Mouse (Mus musculus): Measurements from ENCODE around the gene Card19. TPM values are rescaled to one million over a fixed set of nuclear protein-coding genes. Genes with fewer than 3 reads are reported as not detected.

The Card19 gene
- polyA plus RNA-seq, 1 experiment from 2014 or later: 82.2 TPM

DNA sequence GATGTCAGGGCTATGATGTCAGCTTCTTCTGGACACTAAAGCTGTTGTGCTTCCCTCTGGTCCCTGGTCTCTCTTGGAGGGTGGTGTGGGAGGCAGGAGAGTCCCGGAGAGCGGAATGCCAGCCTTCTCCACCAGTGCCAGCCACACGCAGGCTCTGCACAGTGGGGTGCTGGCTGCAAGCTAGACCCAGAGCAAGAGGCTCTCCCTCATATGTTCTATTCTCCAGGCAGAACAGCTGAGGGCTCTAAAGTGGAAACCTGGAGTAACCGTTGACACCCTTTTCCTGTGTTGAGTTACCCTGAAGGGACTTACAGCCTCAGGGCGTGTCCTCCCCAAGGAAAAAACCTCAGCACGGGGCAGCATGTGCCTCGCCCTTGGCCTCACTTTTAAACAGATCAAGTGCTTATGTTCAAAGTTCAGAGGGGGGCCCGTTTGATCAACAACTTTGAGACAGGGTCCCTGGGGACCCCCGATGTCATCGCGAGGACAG lies 29.0 kb downstream of the Card19 start:
- 15% methylated on average over 11 of the region's 11 CpGs for WGBS
- H3K4me1 ChIP-seq: peaks cover 42% of the 10 kb centered on the region
- peak overlapping the region; percentile 97 for H3K4me2 ChIP-seq (replicated peaks)
- peak overlapping the region; percentile 63 for H3K27ac ChIP-seq (replicated peaks)
- peak overlapping the region; percentile 85 for H3K4me3 ChIP-seq (replicated peaks)
- no peak overlapping the region for H3K9ac ChIP-seq
- no peaks in the 10 kb centered on the region for H3K9me3 ChIP-seq (replicated peaks)
- ATAC-seq (ENCODE audit: insufficient number of reproducible peaks, low FRiP score, low TSS enrichment, low read depth): peak; percentile 31; the same call in 1 of the 2 replicates
- H3K36me3 ChIP-seq: no peaks in the 10 kb centered on the region
- no peaks in the 10 kb centered on the region for H3K27me3 ChIP-seq

DNA sequence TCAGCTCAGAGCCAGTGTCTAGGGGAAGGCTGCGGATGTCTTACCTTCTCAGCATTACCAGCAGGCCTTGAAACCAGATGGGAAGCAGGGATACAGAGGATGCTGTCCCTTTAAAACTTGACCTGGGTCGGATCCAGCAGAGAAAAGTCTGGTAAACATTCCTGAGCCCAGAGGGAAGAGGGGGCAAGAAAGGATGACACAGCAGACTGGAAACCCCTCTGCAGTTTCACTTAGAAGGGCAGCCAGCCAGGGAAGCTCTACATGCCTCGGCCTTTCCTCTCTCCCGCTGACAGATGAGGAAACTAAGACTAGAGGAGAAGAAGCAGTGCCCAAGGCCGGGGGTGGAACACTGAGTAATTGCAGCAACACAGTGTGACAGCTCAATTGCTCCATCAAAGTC lies 32.2 kb downstream of the Card19 start:
- no peak overlapping the region for H3K27ac ChIP-seq (replicated peaks)
- no peak overlapping the region for H3K4me2 ChIP-seq (replicated peaks)
- no peaks in the 10 kb centered on the region for H3K27me3 ChIP-seq
- H3K9ac ChIP-seq: no peak overlapping the region
- ATAC-seq (ENCODE audit: insufficient number of reproducible peaks, low FRiP score, low TSS enrichment, low read depth): no peak
- WGBS: 33% methylated on average over 5 of the region's 5 CpGs
- no peaks in the 10 kb centered on the region for H3K9me3 ChIP-seq (replicated peaks)
- no peaks in the 10 kb centered on the region for H3K36me3 ChIP-seq
- peaks cover 26% of the 10 kb centered on the region for H3K4me1 ChIP-seq
- no peak overlapping the region for H3K4me3 ChIP-seq (replicated peaks)

DNA sequence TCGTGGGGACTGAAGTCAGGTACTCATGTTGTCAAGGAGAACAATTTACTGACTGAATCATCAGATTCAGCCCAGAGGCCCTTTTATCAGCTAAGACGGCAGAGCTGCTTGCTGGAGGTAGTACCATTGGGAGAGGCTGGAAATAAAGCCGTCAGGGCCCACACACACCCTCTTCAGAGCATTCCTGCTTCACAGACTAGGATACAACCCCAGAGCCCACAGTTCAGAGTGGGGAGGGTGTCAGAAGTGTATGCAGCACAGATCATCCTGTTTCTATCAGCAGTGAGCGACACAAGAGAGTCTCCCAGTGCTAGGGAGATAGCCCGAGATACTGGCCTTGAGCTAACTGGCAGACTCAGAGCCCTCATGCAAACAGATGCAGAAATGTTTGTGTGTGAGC lies 32.7 kb downstream of the Card19 start:
- H3K9me3 ChIP-seq (replicated peaks): no peaks in the 10 kb centered on the region
- 49% methylated on average over 5 of the region's 5 CpGs for WGBS
- peaks cover 24% of the 10 kb centered on the region for H3K4me1 ChIP-seq
- no peak overlapping the region for H3K4me3 ChIP-seq (replicated peaks)
- H3K36me3 ChIP-seq: no peaks in the 10 kb centered on the region
- ATAC-seq (ENCODE audit: insufficient number of reproducible peaks, low FRiP score, low TSS enrichment, low read depth): no peak
- no peaks in the 10 kb centered on the region for H3K27me3 ChIP-seq
- no peak overlapping the region for H3K9ac ChIP-seq
- H3K27ac ChIP-seq (replicated peaks): no peak overlapping the region
- no peak overlapping the region for H3K4me2 ChIP-seq (replicated peaks)

DNA sequence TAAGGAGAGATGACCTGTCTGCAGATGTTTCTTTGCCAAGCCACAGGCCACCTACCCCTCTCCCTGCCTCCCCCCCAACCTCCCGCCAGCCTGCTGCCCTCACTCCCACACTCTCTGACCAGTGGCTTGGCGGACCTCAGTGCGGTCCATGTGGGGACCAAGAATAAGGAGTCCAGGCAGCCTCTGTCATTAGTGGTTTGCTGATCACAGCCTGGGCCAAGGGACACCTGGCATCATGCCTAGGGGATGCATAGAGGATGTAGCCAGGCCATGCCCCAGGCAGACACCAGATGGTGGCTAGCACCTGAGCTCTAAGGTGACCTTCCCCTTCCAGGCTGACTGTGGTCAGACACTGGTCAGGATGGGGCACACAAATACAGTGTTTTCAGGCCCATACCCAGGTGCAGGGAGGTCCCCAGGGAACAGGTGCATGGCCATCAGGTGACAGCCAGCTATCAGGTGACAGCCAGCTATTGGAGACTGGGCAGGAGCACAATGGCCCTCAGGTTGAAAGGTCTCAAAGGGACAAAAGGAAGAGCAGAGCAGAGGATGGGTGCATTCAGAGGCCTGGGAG lies 34.3 kb downstream of the Card19 start:
- 75% methylated on average over 3 of the region's 3 CpGs for WGBS
- no peak overlapping the region for H3K9ac ChIP-seq
- H3K4me1 ChIP-seq: peaks cover 12% of the 10 kb centered on the region
- no peaks in the 10 kb centered on the region for H3K36me3 ChIP-seq
- no peak overlapping the region for H3K4me2 ChIP-seq (replicated peaks)
- H3K4me3 ChIP-seq (replicated peaks): no peak overlapping the region
- no peaks in the 10 kb centered on the region for H3K27me3 ChIP-seq
- no peak for ATAC-seq (ENCODE audit: insufficient number of reproducible peaks, low FRiP score, low TSS enrichment, low read depth)
- H3K9me3 ChIP-seq (replicated peaks): no peaks in the 10 kb centered on the region
- H3K27ac ChIP-seq (replicated peaks): no peak overlapping the region

DNA sequence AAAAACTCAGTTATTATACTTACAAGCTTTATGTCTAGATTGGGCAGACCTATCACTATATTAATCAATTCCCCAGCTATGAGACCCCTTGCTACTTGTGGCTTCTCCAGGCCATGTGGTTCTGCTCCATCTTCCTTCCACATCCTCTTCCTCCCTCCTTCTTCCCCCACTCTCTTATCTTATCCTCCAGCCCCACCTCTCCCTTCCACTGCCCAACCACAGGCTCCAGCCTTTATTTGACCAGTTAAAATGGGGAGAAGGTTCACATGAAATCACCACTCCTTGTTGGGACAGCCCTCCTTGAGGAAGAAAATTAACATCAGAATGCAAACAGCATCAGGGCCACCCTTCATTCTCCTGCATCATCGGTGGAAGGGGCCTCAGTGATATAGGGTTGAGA lies 35.1 kb downstream of the Card19 start:
- H3K36me3 ChIP-seq: no peaks in the 10 kb centered on the region

DNA sequence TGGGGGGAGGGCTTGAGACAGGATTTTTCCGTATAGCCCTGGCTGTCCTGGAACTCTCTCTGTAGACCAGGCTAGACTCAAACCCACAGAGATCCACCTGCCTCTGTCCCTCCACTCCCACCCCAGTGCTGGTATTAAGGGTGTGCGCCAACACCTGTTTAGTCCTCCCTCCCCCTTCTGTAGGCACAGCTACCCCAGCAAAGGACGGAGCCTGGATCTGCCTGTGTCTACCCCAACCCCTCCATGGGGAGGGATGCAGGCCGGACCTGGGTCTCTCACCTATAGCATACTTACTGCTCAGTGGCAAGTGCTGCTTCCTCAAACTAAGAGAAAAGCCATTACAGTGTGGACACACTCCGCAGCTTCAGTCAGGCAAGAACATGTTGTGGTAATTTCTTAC lies 35.6 kb downstream of the Card19 start:
- Histone ChIP-seq H3K9me3 (replicated peaks) (no peaks in the 10 kb centered on the region), H3K9ac (no peak overlapping the region), H3K27me3 (no peaks in the 10 kb centered on the region), H3K36me3 (no peaks in the 10 kb centered on the region), H3K27ac (replicated peaks) (no peak overlapping the region), H3K4me1 (peaks cover 10% of the 10 kb centered on the region; the same call in 1 of the 2 replicates), H3K4me2 (replicated peaks) (no peak overlapping the region), H3K4me3 (replicated peaks) (no peak overlapping the region)
- ATAC-seq (ENCODE audit: insufficient number of reproducible peaks, low FRiP score, low TSS enrichment, low read depth): no peak
- 82% methylated on average over 5 of the region's 5 CpGs for WGBS

More for the DNA sequence above, 35.1 kb downstream of the Card19 start:
- Histone ChIP-seq H3K27me3 (no peaks in the 10 kb centered on the region), H3K4me1 (peaks cover 10% of the 10 kb centered on the region; the same call in 1 of the 2 replicates), H3K4me3 (replicated peaks) (no peak overlapping the region), H3K27ac (replicated peaks) (no peak overlapping the region), H3K9me3 (replicated peaks) (no peaks in the 10 kb centered on the region), H3K9ac (no peak overlapping the region), H3K4me2 (replicated peaks) (no peak overlapping the region)
- ATAC-seq (ENCODE audit: insufficient number of reproducible peaks, low FRiP score, low TSS enrichment, low read depth): no peak
- 58% methylated on average over 1 of the region's 1 CpGs for WGBS

DNA sequence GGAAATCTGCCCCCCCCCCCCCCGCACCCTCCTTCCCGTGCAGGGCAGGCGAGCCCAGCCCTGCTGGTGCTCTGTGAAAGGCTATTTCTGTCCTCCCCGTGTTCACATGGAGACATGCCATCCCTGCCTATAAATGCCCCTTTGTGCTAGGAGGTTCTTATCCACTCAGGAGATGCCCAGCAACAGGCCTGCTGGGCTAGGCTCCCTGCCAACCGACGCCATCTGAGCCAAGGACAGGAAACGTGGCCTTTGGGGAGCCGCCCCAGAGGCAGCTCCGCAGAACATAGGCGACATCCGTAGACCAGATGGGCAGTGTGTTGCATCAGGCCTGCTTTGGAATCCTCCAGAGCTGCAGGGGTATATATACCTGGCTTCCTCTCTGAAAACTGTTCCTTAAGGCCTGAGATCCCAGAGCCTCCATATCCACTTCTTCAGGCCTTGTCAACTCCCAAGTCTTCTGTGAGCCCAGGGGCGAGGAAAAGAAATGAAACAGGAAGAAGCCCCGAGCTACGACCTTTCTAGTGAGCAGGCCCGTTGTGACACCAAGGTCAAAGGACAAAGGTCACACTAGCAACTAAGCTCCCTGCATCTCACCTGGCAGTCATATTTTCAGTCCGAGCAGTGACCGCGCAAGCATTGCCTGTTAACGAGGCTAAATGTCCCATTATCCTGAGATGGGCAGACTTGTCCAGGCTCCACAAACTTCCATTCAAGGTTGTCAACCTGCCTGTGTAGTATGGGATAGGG lies 36.8 kb downstream of the Card19 start:
- no peaks in the 10 kb centered on the region for H3K9me3 ChIP-seq (replicated peaks)
- H3K4me2 ChIP-seq (replicated peaks): no peak overlapping the region
- WGBS: 45% methylated on average over 19 of the region's 19 CpGs
- peaks cover 10% of the 10 kb centered on the region; the same call in 1 of the 2 replicates for H3K4me1 ChIP-seq
- no peaks in the 10 kb centered on the region for H3K27me3 ChIP-seq
- no peak overlapping the region for H3K9ac ChIP-seq
- peak overlapping the region; percentile 65 for H3K27ac ChIP-seq (replicated peaks)
- H3K4me3 ChIP-seq (replicated peaks): no peak overlapping the region
- ATAC-seq (ENCODE audit: insufficient number of reproducible peaks, low FRiP score, low TSS enrichment, low read depth): peak; percentile 71
- H3K36me3 ChIP-seq: no peaks in the 10 kb centered on the region

DNA sequence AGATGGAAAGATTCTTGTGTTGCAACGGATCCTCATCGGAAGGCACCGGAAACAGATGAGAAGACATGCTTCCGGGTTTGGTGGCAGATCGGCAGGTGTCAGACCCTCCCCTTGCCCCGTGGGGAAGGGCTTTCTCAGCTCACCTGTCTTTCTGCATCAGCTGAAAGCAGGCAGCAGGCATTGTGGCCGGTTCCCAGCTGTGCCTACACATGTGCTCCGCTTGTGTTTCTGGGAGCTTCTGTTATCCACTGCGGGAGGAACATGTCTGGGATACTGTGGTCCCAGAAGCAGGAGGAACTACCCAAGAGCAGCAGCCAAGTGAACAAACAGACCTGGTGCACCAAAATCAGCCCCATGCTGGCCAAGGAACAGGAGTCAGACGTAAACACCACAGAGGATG lies 40.3 kb downstream of the Card19 start:
- no peak overlapping the region for H3K4me2 ChIP-seq (replicated peaks)
- no peaks in the 10 kb centered on the region for H3K36me3 ChIP-seq
- ATAC-seq (ENCODE audit: insufficient number of reproducible peaks, low FRiP score, low TSS enrichment, low read depth): no peak
- peaks cover 14% of the 10 kb centered on the region for H3K4me1 ChIP-seq
- no peaks in the 10 kb centered on the region for H3K9me3 ChIP-seq (replicated peaks)
- H3K27ac ChIP-seq (replicated peaks): no peak overlapping the region
- H3K4me3 ChIP-seq (replicated peaks): no peak overlapping the region
- no peak overlapping the region for H3K9ac ChIP-seq
- 68% methylated on average over 10 of the region's 10 CpGs for WGBS
- no peaks in the 10 kb centered on the region for H3K27me3 ChIP-seq

DNA sequence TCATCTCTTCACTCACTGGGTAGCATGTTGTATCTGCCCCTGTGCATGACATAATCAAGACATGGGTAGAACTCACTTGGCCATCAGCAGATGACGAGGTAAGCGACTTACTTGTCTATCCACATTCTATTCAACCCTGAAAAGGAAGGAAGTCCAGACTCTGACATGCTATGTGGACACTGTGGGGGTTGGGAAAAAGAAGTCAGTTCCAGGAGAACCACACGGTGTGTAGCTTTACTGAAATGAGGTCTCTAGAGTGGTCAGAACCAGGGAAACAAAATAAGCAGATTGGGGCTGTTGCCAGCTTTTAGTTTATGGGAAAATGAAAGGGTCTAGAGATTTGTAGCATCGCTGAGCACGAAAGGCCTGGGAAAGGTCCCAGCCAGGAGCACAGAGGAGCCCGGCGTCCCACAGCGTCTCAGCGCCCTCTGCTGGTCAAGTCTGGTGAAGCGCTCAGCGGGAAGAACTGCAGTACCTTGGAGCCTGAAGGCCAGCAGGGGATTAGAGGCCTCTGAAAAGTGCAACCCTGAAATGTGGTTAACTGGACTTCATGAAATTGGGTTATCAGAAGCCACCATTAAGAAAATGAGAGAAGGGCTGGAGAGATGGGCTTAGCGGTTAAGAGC lies 42.8 kb downstream of the Card19 start:
- H3K27me3 ChIP-seq: no peaks in the 10 kb centered on the region
- no peak overlapping the region for H3K27ac ChIP-seq (replicated peaks)
- no peak overlapping the region for H3K4me3 ChIP-seq (replicated peaks)
- no peak overlapping the region for H3K9ac ChIP-seq
- H3K4me1 ChIP-seq: peaks cover 4% of the 10 kb centered on the region; the same call in 1 of the 2 replicates
- 7% methylated on average over 12 of the region's 12 CpGs for WGBS
- H3K36me3 ChIP-seq: no peaks in the 10 kb centered on the region
- no peaks in the 10 kb centered on the region for H3K9me3 ChIP-seq (replicated peaks)
- ATAC-seq (ENCODE audit: insufficient number of reproducible peaks, low FRiP score, low TSS enrichment, low read depth): peak; percentile 73
- H3K4me2 ChIP-seq (replicated peaks): no peak overlapping the region

DNA sequence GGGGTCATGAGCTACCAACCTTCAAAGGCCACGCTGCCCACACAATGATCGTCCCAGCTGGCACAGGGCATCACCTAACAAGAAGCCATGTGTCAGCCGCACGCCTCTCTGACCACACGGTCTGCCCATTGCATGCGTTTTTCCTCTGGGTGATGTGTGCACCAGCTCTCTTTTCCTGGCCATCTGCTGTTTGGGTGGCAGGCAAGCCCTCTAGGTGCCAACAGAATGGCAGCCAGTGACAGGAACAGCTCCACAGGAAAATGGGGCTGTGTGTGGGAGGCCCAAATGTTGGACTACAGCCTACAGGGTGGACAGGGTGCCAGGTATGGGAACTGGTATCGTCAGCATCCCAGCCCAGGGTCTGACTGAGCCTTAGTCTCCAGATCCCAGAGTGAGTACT lies 43.5 kb downstream of the Card19 start:
- no peak overlapping the region for H3K4me3 ChIP-seq (replicated peaks)
- no peaks in the 10 kb centered on the region for H3K9me3 ChIP-seq (replicated peaks)
- H3K4me1 ChIP-seq: peaks cover 4% of the 10 kb centered on the region; the same call in 1 of the 2 replicates
- H3K36me3 ChIP-seq: no peaks in the 10 kb centered on the region
- no peak overlapping the region for H3K27ac ChIP-seq (replicated peaks)
- 0 out of 2 replicates have a peak, but pooled peaks have one; percentile 13 for ATAC-seq (ENCODE audit: insufficient number of reproducible peaks, low FRiP score, low TSS enrichment, low read depth)
- WGBS: 85% methylated on average over 7 of the region's 7 CpGs
- no peaks in the 10 kb centered on the region for H3K27me3 ChIP-seq
- H3K4me2 ChIP-seq (replicated peaks): no peak overlapping the region
- H3K9ac ChIP-seq: no peak overlapping the region

DNA sequence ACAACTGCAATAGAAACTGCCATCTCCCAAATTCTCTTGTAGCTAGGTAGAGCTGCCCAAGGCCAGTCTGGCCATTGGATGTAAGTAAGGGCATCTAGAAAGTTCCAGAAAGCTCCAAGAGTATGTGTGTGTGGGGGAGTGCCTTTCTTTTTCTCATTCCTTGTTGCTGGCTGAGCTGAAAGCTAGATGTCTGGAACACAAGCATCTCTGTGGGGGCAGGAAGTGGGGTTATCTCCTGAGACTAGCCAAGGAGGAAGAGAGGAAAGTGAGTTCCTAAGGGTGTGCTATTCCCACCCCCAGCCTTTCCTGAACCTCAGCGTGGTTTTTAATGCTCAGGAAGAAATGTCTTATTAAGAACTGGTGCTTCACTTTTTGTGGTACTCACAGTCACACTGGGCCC lies 44.1 kb downstream of the Card19 start:
- 62% methylated on average over 1 of the region's 1 CpGs for WGBS
- no peaks in the 10 kb centered on the region for H3K27me3 ChIP-seq
- peaks cover 4% of the 10 kb centered on the region; the same call in 1 of the 2 replicates for H3K4me1 ChIP-seq
- no peak overlapping the region for H3K4me3 ChIP-seq (replicated peaks)
- ATAC-seq (ENCODE audit: insufficient number of reproducible peaks, low FRiP score, low TSS enrichment, low read depth): no peak
- no peak overlapping the region for H3K9ac ChIP-seq
- no peak overlapping the region for H3K27ac ChIP-seq (replicated peaks)
- no peaks in the 10 kb centered on the region for H3K9me3 ChIP-seq (replicated peaks)
- H3K36me3 ChIP-seq: no peaks in the 10 kb centered on the region
- no peak overlapping the region for H3K4me2 ChIP-seq (replicated peaks)

Data from embryonic facial prominence, embryonic 15.5 days (tissue).